Mouse (Mus musculus) layer of hippocampus, postnatal 10 days (tissue): ENCODE measurements around the gene Pdilt. TPM values are rescaled to one million over a fixed set of nuclear protein-coding genes. Genes with fewer than 3 reads are reported as not detected.
"Not testable (repeated sequence)": the region's sequence is repeated elsewhere in the genome, so short reads cannot be mapped to it uniquely, and the experiment has no call there.

Source experiments
- DNase-seq, 2 experiments: peaks; one replicate each; pipeline ENCODE4 v3.0.0; 2021; ENCODE audit warnings: low spot score in 2 of 2
- long read RNA-seq: library from polyadenylated mRNA; stranded (forward); transcript quantifications from one replicate; pipeline ENCODE4 v2.0.0, GENCODE M21; 2023
- total RNA-seq, 2 experiments: library from RNA; stranded (reverse); gene quantifications; 2 replicates each; pipeline ENCODE4 v1.2.3; 2021

The Pdilt gene
- not detected for total RNA-seq
- long read RNA-seq, result 0 reads

- no peak for DNase-seq
These were observed at the start of gene Pdilt for GRCm38 (mm10) chr7:119523389-119523788. Pdilt (minus strand) TSS chr7:119523489.

GRCm38 (mm10) chr7:119562476-119562875 is 39.2 kb upstream of the Pdilt start:
- not testable (repeated sequence) for DNase-seq

- no peak for DNase-seq
These were observed 38.2 kb upstream of the Pdilt start for GRCm38 (mm10) chr7:119561441-119561840.

- DNase-seq, result no peak
These were observed 37.2 kb upstream of the Pdilt start for GRCm38 (mm10) chr7:119560452-119560835.

- no peak for DNase-seq
These were observed 36.6 kb upstream of the Pdilt start for GRCm38 (mm10) chr7:119559789-119560451.

- no peak for DNase-seq
These were observed 30.8 kb upstream of the Pdilt start, which contains the start of gene Acsm2 for GRCm38 (mm10) chr7:119554040-119554439. Acsm2 (plus strand) TSS chr7:119554340.

GRCm38 (mm10) chr7:119550471-119551222 is 27.4 kb upstream of the Pdilt start:
- no peak for DNase-seq

- no peak for DNase-seq
These were observed 22.3 kb upstream of the Pdilt start for GRCm38 (mm10) chr7:119545572-119545971.

- no peak for DNase-seq
These were observed 19.2 kb upstream of the Pdilt start for GRCm38 (mm10) chr7:119542445-119542844.

GRCm38 (mm10) chr7:119534389-119534788 is 11.1 kb upstream of the Pdilt start:
- DNase-seq, result no peak

- DNase-seq, result no peak
These were observed 9.6 kb upstream of the Pdilt start for GRCm38 (mm10) chr7:119532924-119533323.

GRCm38 (mm10) chr7:119528617-119529016 is 5.3 kb upstream of the Pdilt start:
- DNase-seq, result no peak

GRCm38 (mm10) chr7:119527548-119527947 is 4.3 kb upstream of the Pdilt start:
- DNase-seq, result no peak

- no peak for DNase-seq
These were observed 3.8 kb upstream of the Pdilt start for GRCm38 (mm10) chr7:119527135-119527534.

- DNase-seq, result no peak
These were observed 3.2 kb upstream of the Pdilt start for GRCm38 (mm10) chr7:119526486-119526885.

- peak; percentile 21 to 23 for DNase-seq
These were observed 2.6 kb upstream of the Pdilt start for GRCm38 (mm10) chr7:119525881-119526281.

- DNase-seq, result no peak
These were observed 904 bp downstream of the Pdilt start for GRCm38 (mm10) chr7:119522385-119522784.

- no peak for DNase-seq
These were observed 1.5 kb downstream of the Pdilt start for GRCm38 (mm10) chr7:119521816-119522215.

- DNase-seq, result peak; percentile 81 to 82
These were observed 3.6 kb downstream of the Pdilt start for GRCm38 (mm10) chr7:119519654-119520053.

GRCm38 (mm10) chr7:119519163-119519562 is 4.1 kb downstream of the Pdilt start, which contains the start of gene Acsm5:
Acsm5 (plus strand) TSS chr7:119519463.
- DNase-seq, result no peak

- no peak for DNase-seq
These were observed 7.1 kb downstream of the Pdilt start for GRCm38 (mm10) chr7:119516272-119516558.

- peak; percentile 73 to 74 for DNase-seq
These were observed 7.6 kb downstream of the Pdilt start for GRCm38 (mm10) chr7:119515492-119516271.
